Mouse (Mus musculus) ZHBTc4 (cell line): ENCODE measurements around the gene Tgfbr3.

Experiments
- DNase-seq: peaks from one replicate; pipeline ENCODE4 v3.0.0-alpha.2; 2011; ENCODE audit warnings: low read depth, low spot score

Gene Tgfbr3

GRCm38 (mm10) chr5:107176796-107177195 lies 112.6 kb downstream of the Tgfbr3 start:
- no peak for DNase-seq

DNA sequence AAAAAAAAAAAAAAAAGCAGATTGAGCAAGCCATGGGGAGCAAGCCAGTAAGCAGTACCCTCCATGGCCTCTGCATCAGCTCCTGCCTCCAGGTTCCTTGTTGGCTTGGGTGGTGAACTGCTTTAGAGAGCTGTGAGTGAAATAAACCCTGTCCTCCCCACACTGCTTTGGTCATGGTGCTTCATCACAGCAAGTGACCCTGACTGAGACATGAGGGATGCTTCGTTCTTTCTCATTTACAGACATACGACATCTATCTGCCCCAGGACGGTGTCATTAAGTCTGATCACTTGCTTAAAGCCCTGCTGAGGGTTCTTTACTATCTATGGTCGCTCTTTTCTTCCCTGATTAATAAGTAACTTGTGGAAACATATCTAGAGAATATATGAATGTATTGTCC lies 113.2 kb downstream of the Tgfbr3 start:
- DNase-seq = no peak

DNA sequence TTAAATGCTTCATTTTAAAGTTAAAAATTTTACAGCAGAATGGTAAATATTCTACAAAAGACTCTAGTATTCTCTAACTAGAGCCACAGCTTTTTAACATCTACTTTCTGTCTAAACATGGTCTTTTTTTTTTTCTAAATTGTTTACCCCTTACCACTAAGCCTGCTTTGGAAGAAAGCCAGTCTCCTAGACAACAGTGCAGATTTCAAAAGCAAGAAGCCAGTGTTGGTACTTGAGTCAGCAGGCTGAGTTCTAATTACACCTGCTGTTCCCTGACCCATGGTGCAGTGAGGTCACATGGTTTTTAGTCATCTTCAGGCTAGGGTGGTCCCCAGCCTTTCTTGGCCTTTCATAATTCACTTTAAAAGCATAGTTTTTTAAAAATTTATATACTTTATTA lies 115.2 kb downstream of the Tgfbr3 start:
- DNase-seq = no peak

DNA sequence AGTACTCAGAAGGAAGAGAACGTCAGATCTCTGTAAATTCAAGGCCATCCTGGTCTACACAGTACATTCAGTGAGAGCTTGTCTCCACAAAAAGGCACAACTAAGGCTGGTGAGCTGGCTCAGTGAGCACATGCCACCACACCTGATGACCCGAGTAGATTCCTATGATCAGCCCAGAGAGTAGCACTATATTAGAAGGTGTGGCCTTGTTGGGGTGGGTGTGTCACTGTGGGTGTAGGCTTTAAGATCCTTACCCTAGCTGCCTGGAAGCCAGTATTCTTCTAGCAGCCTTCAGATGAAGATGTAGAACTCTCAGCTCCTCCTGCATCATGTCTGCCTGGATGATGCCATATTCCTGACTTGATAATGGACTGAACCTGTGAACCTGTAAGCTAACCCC lies 115.9 kb downstream of the Tgfbr3 start:
- DNase-seq = no peak

- DNase-seq = no peak
These were observed 117.6 kb downstream of the Tgfbr3 start for GRCm38 (mm10) chr5:107171861-107172260.

DNA sequence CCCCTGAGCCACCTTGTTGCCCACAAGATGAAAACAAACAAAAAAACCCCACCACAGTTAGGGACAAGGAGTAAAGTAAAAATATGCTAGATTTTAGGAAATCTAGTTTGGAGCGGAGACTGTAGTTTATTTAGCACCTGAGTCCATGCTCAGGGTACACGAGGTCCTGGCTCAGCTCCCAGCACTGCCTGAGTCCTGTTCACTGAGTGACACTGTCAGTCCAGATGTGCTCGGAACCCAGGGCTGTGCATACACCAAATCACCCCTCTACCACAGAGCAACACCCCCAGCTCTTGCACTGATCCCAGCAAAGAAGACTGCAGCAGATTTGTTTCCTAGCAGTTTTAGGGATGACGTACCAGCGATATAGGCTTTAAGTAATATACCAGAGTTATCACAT lies 119.6 kb downstream of the Tgfbr3 start:
- no peak for DNase-seq

- no peak for DNase-seq
These were observed 121.5 kb downstream of the Tgfbr3 start for GRCm38 (mm10) chr5:107167872-107168300.

- no peak for DNase-seq
These were observed 122.1 kb downstream of the Tgfbr3 start for GRCm38 (mm10) chr5:107167373-107167772.

DNA sequence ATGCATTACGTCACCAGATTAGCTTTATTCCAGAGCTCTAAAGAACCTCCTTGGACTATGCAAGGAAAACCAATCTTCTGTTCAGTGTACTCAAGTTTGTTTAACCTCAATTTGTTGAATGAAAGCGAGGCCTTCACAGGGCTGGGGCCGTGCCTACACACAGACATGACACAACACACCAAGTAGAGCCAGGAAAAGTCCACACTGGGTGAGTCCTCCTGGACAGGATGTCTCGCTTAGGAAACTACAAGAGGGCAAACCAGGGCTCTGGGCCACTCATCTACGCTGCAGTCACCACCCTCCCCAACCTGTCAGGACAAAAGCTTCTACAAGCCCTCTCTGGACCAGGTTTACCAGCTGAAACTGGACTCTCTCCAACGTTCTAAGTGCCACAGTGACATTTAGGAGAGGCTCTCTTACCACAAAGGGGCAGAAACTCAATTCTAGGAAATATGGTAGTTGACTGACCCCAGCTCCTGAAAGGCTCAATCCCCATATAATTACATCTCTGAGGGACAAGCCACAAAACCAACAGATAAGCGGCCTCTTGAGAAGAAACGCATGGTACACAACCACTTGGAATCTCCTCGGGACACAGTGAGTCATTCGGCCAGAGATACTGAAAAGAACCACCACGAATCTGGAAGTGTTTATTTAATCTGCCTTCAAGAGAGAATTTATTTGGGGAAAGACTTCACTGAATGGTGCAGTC lies 122.6 kb downstream of the Tgfbr3 start:
- DNase-seq = no peak

DNA sequence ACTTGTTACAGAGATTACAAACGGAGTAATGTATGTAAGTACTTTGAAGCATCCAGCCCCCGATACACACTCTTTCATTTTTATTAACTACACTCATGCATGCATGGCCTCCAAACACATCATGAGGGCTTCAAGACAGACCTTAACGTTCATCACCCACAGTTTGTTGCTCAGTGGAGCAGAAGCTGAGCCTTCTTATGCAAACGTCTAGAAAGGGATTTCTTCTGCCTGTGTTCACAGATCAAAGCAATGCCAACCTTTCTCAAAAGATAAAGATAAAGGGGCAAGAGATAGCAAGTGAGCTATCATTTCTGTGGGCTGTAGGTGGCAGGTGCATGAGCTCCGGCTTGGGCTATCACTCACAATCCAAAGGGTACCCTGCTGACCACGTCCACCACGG lies 123.7 kb downstream of the Tgfbr3 start:
- no peak for DNase-seq

DNA sequence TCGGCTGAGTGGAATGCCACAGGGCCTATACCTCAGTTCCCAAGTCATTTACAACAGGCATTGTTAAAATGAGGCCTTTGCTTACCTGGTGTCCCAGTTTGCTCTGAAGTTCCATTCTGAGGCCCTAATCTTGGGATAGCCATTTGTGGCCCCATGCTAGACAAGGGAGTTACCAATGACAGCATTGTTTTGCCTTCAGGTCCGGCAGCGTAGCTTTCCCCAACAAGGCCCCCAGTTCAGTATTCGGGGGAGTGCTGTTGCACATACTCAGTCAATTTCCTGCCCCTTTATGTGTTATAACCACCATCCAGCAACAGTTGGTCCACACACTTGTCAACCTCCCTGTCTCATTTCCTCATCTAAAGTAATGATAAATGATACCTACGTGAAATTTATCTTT lies 124.2 kb downstream of the Tgfbr3 start:
- DNase-seq = no peak

GRCm38 (mm10) chr5:107164856-107165255 lies 124.6 kb downstream of the Tgfbr3 start:
- DNase-seq = no peak

DNA sequence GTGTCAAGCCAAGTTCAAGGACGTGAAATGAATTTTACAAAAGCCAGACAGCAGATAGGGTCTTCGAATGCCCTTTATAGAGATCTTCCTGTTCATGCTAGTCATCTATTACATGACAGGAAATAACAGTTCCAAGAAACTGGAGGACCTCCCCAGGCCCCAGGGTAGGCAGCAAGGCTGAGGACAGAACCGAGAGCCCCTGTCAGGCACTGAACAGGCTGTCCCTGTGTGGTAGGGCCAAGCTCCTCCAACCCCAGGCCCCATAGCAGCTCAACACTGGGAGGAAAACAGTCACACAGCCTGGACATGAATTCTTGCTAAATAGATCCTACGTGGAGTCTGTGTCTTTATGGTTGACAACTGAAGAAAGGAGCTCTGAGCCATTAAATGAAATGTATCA lies 125.3 kb downstream of the Tgfbr3 start:
- no peak for DNase-seq

DNA sequence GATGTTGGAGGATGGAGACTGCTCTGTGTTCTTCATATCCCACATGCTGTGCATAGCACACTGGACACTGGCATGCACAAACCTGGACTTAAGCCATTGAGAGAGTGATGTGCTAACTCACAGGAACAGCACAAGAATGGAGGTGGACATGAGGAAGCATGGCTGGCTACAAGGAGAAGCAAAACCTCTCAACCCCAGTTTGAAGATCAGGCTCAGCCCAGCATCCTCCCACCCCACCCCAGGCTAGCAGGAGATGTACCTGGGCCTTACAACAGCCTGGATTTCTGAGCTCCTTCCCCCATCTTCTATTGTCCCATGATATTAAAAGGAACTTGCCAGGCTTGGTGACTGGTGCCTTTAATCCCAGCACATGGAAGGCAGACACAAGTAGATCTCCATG lies 126.1 kb downstream of the Tgfbr3 start:
- no peak for DNase-seq

DNA sequence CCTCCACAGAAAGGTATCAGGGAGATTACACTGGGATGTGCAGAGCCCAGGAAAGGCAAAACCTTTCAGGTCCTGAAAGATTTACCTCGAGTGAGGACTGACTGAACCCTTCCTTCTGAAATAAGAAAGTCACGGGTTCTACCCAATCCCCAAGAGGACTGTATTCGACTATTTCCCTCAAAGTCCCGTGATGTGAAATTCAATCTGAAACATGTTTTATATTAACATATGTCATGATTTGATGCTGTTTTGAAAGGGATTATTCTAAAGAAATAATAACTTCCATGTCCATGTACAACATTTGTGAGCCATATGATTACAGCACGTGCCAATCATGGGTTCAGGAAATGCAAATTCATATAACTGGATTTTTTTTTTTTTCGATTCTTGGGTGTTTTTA lies 126.6 kb downstream of the Tgfbr3 start:
- DNase-seq = no peak

- DNase-seq = no peak
These were observed 127.1 kb downstream of the Tgfbr3 start for GRCm38 (mm10) chr5:107162319-107162718.

- DNase-seq = no peak
These were observed 129.2 kb downstream of the Tgfbr3 start for GRCm38 (mm10) chr5:107159914-107160890.

- DNase-seq = peak; percentile 19
These were observed 130.8 kb downstream of the Tgfbr3 start for GRCm38 (mm10) chr5:107158531-107159178.

DNA sequence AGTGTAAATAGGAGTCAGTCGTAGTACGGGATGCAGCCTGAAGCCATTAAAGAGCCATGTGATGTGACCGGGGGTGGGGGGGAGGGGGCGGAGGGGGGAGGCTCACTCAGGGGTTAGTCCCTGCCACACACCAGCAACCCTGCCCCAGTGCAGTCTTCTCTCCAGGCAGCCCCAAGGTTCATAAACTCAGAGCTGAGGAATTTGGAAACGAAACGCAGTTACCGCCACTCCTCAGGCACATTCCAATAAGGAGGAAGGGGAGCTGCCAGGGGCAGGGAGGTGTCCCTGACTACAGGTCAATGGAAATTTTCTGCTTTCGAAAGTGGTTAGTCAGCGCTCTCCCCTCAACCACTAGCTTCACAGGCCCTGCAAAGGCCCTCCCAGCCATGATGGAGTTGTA lies 132.0 kb downstream of the Tgfbr3 start:
- DNase-seq = peak; percentile 69

DNA sequence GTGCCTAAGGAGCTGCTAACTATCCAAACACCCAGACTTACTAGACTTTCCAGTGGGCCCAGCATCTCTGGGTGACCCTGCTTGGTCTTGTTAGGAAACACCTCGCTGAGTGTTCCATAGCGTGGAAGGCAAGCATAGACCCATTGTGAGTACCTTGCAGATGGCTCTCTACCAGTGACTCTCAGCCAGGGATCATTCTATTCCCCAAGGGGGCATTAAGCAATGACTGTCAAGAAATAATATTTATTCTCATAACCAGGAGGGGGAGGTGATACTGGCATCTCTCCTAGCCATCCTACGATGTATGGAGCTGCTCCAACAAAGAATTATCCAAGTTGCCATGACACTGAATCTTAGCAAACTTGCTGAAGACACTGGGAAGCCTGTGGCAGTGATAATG lies 133.3 kb downstream of the Tgfbr3 start:
- DNase-seq = no peak

DNA sequence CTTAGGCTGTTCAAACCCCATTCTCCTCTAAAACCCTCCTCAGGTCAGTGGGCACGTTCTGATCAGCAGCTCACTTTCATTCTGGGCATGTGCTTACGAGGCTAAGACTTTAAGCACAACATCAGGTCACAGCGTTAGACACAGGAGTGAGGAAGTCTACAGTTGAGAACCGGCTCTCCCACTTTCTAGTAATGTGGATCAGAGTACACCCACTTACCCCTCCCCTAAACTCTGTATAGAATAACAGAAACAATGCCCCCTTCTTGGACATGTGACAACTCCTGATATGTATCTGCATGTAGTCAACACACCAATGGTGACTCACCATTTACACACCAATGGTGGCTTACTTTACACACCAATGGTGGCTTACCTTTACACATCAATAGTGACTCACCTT lies 136.4 kb downstream of the Tgfbr3 start:
- no peak for DNase-seq

DNA sequence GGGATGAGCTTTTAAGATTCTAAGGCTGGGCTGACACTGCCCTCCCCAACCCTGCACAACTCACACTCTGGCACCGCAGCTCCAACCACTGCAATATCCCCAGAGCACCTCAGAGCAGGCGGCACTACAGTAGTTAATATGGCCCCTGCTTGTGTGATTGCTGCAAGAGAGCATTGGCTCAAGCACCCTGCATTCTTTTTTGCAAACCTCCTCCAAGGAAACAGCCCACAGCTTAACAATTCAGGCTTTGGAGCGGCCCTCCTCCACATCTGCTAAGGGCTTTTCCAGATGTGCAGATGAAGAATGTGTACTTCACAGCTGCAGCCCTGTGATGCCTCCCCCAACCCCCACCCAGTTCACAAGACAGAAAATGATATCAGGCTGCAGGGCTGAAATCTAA lies 138.1 kb downstream of the Tgfbr3 start:
- DNase-seq = no peak
